9 mouse cellular contexts compared by ENCODE assay signal in the genomic region with DNA sequence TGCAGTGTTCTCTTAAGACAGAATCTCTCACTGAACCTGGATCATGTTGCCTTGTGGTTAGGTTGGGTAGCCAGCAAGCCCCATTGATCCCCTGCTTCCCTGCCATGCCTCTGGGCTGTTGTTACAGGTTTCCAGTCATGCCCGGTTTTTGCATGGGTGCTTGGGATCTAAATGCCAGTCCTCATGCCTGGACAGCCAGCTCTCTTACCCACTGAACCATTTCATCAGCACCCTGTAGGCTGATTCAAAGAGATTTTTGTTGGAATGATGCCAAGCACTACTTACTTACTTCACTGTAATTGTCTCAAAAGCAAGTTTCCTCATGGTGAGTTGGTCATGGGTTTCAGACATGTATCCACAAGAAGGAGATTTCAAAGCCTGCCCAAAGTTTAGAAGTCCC.
DNase-seq lines count a peak whose midpoint lies in the region; ATAC-seq and TF ChIP-seq lines count a peak whose summit lies in the region.
"Had no signal": no experiment of that assay in that cellular context is flagged by ENCODE, and none has a peak within 500 bp of the region (broad histone marks: within the 10 kb centered on the region; RNA-seq: fewer than 3 reads in every experiment).

No protein-coding gene starts in this region.

- DNase-seq in lung, postnatal 0 days (ENCODE audit: low spot score): peak; percentile 11
- DNase-seq in lung, postnatal 4 days: no peak
- DNase-seq in embryonic facial prominence, embryonic 14.5 days (ENCODE audit: low spot score): peak; percentile 90
- DNase-seq in kidney, adult 2 months: peak; percentile 76
- no peak for DNase-seq in cerebellum, adult 11 months
- no peak for DNase-seq in left cerebral cortex, adult 2 months (ENCODE audit: extremely low spot score in 1 of 2, low spot score in 2 of 2)
- DNase-seq: thymus, postnatal 4 days had no signal

- no peaks in the 10 kb centered on the region for H3K27me3 ChIP-seq in lung, postnatal 0 days (replicated peaks; ENCODE audit: insufficient read depth, low read length)
- H3K27me3 ChIP-seq in embryonic facial prominence, embryonic 14.5 days (replicated peaks; ENCODE audit: control insufficient read depth, insufficient read depth, low read length): no peaks in the 10 kb centered on the region
- H3K27me3 ChIP-seq in kidney, adult 2 months (replicated peaks; ENCODE audit: control insufficient read depth, insufficient read depth, low read length): no peaks in the 10 kb centered on the region
- H3K27me3 ChIP-seq in stomach, embryonic 15.5 days (replicated peaks): no peaks in the 10 kb centered on the region

- 50% methylated on average over 1 of the region's 1 CpGs for WGBS in lung, postnatal 0 days
- WGBS in embryonic facial prominence, embryonic 14.5 days: 56% methylated on average over 1 of the region's 1 CpGs
- 43% methylated on average over 1 of the region's 1 CpGs for WGBS in kidney, adult 2 months
- 75% methylated on average over 1 of the region's 1 CpGs for WGBS in stomach, embryonic 15.5 days

- H3K27ac ChIP-seq in lung, postnatal 0 days (ENCODE audit: low read length): no peak overlapping the region
- H3K27ac ChIP-seq in embryonic facial prominence, embryonic 14.5 days (replicated peaks; ENCODE audit: low read depth, low read length): no peak overlapping the region
- peak overlapping the region; percentile 64 for H3K27ac ChIP-seq in kidney, adult 2 months (ENCODE audit: insufficient read depth, low read depth, low read length)
- H3K27ac ChIP-seq in stomach, embryonic 15.5 days: no peak overlapping the region; the same call in 1 of the 2 replicates
- H3K27ac ChIP-seq in left cerebral cortex, adult 2 months: no peak overlapping the region
- H3K27ac ChIP-seq: heart, adult 2 months had no signal

- H3K9me3 ChIP-seq in lung, postnatal 0 days (ENCODE audit: low read length): no peaks in the 10 kb centered on the region
- no peaks in the 10 kb centered on the region for H3K9me3 ChIP-seq in embryonic facial prominence, embryonic 14.5 days (ENCODE audit: control insufficient read depth, low read length)
- H3K9me3 ChIP-seq in stomach, embryonic 15.5 days: no peaks in the 10 kb centered on the region

- H3K4me1 ChIP-seq in lung, postnatal 0 days (ENCODE audit: insufficient read depth, low read depth, low read length): no peaks in the 10 kb centered on the region
- H3K4me1 ChIP-seq in embryonic facial prominence, embryonic 14.5 days (ENCODE audit: control insufficient read depth, insufficient read depth, low read length): peaks cover 4% of the 10 kb centered on the region; the same call in 1 of the 2 replicates
- H3K4me1 ChIP-seq in kidney, adult 2 months (ENCODE audit: control insufficient read depth, insufficient read depth, low read length): peaks cover 5% of the 10 kb centered on the region; the same call in 1 of the 2 replicates
- H3K4me1 ChIP-seq in stomach, embryonic 15.5 days: no peaks in the 10 kb centered on the region

- H3K9ac ChIP-seq in lung, postnatal 0 days (replicated peaks; ENCODE audit: low read depth): no peak overlapping the region
- no peak overlapping the region for H3K9ac ChIP-seq in embryonic facial prominence, embryonic 14.5 days (ENCODE audit: low read depth, low read length)
- no peak overlapping the region for H3K9ac ChIP-seq in stomach, embryonic 15.5 days

- ATAC-seq in lung, postnatal 0 days: no peak
- peak; percentile 93 for ATAC-seq in embryonic facial prominence, embryonic 14.5 days (ENCODE audit: low read depth)
- peak; percentile 43; the same call in 1 of the 2 replicates for ATAC-seq in stomach, embryonic 15.5 days (ENCODE audit: insufficient read depth, low FRiP score, low read depth)

- TF ChIP-seq CTCF in lung, postnatal 0 days (IDR thresholded peaks at IDR 0.05): no peak
- no peak for TF ChIP-seq CTCF in kidney, adult 2 months (conservative IDR thresholded peaks at IDR 0.05; ENCODE audit: insufficient read depth, insufficient read length, low read depth, low read length)
- TF ChIP-seq CTCF in left cerebral cortex, adult 2 months (IDR thresholded peaks at IDR 0.05): no peak

- no peak overlapping the region for H3K4me2 ChIP-seq in lung, postnatal 0 days (replicated peaks; ENCODE audit: low read depth, low read length)
- H3K4me2 ChIP-seq in embryonic facial prominence, embryonic 14.5 days (ENCODE audit: low read depth, low read length): no peak overlapping the region
- H3K4me2 ChIP-seq in stomach, embryonic 15.5 days: no peak overlapping the region

- intact Hi-C loops in left cerebral cortex, adult 2 months (cut with DNase I): no loop called here

- no peaks in the 10 kb centered on the region for H3K36me3 ChIP-seq in lung, postnatal 0 days (ENCODE audit: insufficient read depth, low read length)
- H3K36me3 ChIP-seq in embryonic facial prominence, embryonic 14.5 days (ENCODE audit: control insufficient read depth, insufficient read depth, low read length): no peaks in the 10 kb centered on the region
- no peaks in the 10 kb centered on the region for H3K36me3 ChIP-seq in kidney, adult 2 months (ENCODE audit: control insufficient read depth, insufficient read depth, low read length)
- no peaks in the 10 kb centered on the region for H3K36me3 ChIP-seq in stomach, embryonic 15.5 days

- no peak for TF ChIP-seq EP300 in lung, postnatal 0 days (IDR thresholded peaks at IDR 0.05)

- H3K4me3 ChIP-seq in lung, postnatal 0 days (ENCODE audit: low read depth, low read length): no peak overlapping the region
- no peak overlapping the region for H3K4me3 ChIP-seq in embryonic facial prominence, embryonic 14.5 days (ENCODE audit: low read depth, low read length)
- no peak overlapping the region for H3K4me3 ChIP-seq in kidney, adult 2 months (ENCODE audit: insufficient read depth, low read depth, low read length)
- H3K4me3 ChIP-seq in stomach, embryonic 15.5 days (replicated peaks): no peak overlapping the region
- H3K4me3 ChIP-seq in left cerebral cortex, adult 2 months: no peak overlapping the region
- H3K4me3 ChIP-seq: heart, adult 2 months had no signal

- no peak for TF ChIP-seq POLR2A in kidney, adult 2 months (IDR thresholded peaks at IDR 0.05; ENCODE audit: low read depth, low read length)

Comparison
In these comparisons a context has a peak if more than half of its experiments do, and no peak if none do; other contexts are left out.
1. DNase-seq: peak in lung, postnatal 0 days (single experiment), embryonic facial prominence, embryonic 14.5 days (single experiment) and kidney, adult 2 months (single experiment); none in lung, postnatal 4 days (0 of 2), cerebellum, adult 11 months (single experiment) and left cerebral cortex, adult 2 months (0 of 2).